10 mouse cellular contexts compared by ENCODE assay signal in the genomic region with DNA sequence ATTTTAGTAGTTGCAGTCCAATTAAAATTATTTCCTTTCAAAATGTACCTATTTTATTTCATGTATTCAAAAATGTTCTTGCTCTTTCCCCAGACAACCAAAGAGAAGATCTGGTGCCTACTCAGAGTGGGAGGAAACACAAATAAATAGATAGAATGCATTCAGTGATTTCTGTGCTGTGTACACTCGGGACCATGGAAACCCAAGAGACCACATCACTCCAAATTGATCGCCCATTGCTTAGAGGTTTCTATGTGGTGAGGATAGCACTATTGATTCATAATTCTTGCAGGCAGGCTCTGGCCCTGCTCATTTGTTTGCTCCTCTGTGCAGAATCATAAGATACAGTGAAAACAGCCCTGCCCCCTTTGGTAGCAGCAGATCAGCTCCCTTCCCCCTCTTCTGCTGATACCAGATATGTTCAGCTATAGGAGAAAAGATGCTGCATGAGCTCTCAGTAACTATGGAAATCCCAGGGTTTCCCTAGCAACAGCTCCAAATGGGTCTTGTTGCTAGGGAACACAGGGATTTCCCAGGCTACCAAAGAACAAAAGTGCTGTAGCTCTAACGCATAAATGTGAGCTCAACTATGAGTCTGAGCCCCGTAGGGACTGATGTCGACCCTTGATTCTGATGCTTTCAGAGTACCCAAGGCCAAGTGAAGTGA. TPM values are rescaled to one million over a fixed set of nuclear protein-coding genes. Genes with fewer than 3 reads are reported as not detected.
DNase-seq lines count a peak whose midpoint lies in the region; ATAC-seq and TF ChIP-seq lines count a peak whose summit lies in the region.
"Had no signal": no experiment of that assay in that cellular context is flagged by ENCODE, and none has a peak within 500 bp of the region (broad histone marks: within the 10 kb centered on the region; RNA-seq: fewer than 3 reads in every experiment).

No protein-coding gene starts in this region.

- H3K27me3 ChIP-seq in embryonic facial prominence, embryonic 14.5 days (replicated peaks; ENCODE audit: control insufficient read depth, insufficient read depth, low read length), result no peaks in the 10 kb centered on the region
- no peaks in the 10 kb centered on the region for H3K27me3 ChIP-seq in neural tube, embryonic 13.5 days
- no peaks in the 10 kb centered on the region for H3K27me3 ChIP-seq in intestine, embryonic 16.5 days (replicated peaks; ENCODE audit: control insufficient read depth, insufficient read depth, low read length)

- TF ChIP-seq CTCF in left cerebral cortex, adult 2 months (IDR thresholded peaks at IDR 0.05), result no peak

- ATAC-seq in embryonic facial prominence, embryonic 14.5 days (ENCODE audit: low read depth), result peak; percentile 44; the same call in 1 of the 2 replicates
- ATAC-seq in neural tube, embryonic 13.5 days (ENCODE audit: low read depth), result peak; percentile 97
- ATAC-seq in intestine, embryonic 16.5 days, result no peak
- ATAC-seq: lung, postnatal 0 days had no signal

- H3K4me1 ChIP-seq in embryonic facial prominence, embryonic 14.5 days (ENCODE audit: control insufficient read depth, insufficient read depth, low read length), result no peaks in the 10 kb centered on the region
- peaks cover 8% of the 10 kb centered on the region for H3K4me1 ChIP-seq in neural tube, embryonic 13.5 days (replicated peaks)
- H3K4me1 ChIP-seq in intestine, embryonic 16.5 days (ENCODE audit: control insufficient read depth, insufficient read depth, low read length), result no peaks in the 10 kb centered on the region

- DNase-seq in embryonic facial prominence, embryonic 14.5 days (ENCODE audit: low spot score), result no peak
- DNase-seq in frontal cortex, postnatal 25 days (ENCODE audit: low spot score in 2 of 2), result peak; percentile 5 to 17
- peak; percentile 20 for DNase-seq in left cerebral cortex, adult 2 months (ENCODE audit: extremely low spot score in 1 of 2, low spot score in 2 of 2)
- no peak for DNase-seq in adrenal gland, adult (ENCODE audit: inconsistent age in 2 of 2, low spot score in 1 of 2)
- no peak for DNase-seq in lung, postnatal 14 days
- no peak for DNase-seq in kidney, postnatal 25 days
- DNase-seq: adrenal gland, postnatal 25 days had no signal

- no peak overlapping the region for H3K4me3 ChIP-seq in embryonic facial prominence, embryonic 14.5 days (ENCODE audit: low read depth, low read length)
- H3K4me3 ChIP-seq in left cerebral cortex, adult 2 months, result no peak overlapping the region
- H3K4me3 ChIP-seq in neural tube, embryonic 13.5 days, result no peak overlapping the region
- H3K4me3 ChIP-seq in intestine, embryonic 16.5 days (ENCODE audit: low read length), result no peak overlapping the region

- 66% methylated on average over 5 of the region's 5 CpGs for whole genome bisulfite sequencing in embryonic facial prominence, embryonic 14.5 days
- WGBS in neural tube, embryonic 13.5 days, result 48% methylated on average over 5 of the region's 5 CpGs
- 69% methylated on average over 5 of the region's 5 CpGs for WGBS in intestine, embryonic 16.5 days

- no peaks in the 10 kb centered on the region for H3K9me3 ChIP-seq in embryonic facial prominence, embryonic 14.5 days (ENCODE audit: control insufficient read depth, low read length)
- H3K9me3 ChIP-seq in neural tube, embryonic 13.5 days, result no peaks in the 10 kb centered on the region
- H3K9me3 ChIP-seq in intestine, embryonic 16.5 days (ENCODE audit: control insufficient read depth, low read length), result no peaks in the 10 kb centered on the region

- no peaks in the 10 kb centered on the region for H3K36me3 ChIP-seq in embryonic facial prominence, embryonic 14.5 days (ENCODE audit: control insufficient read depth, insufficient read depth, low read length)
- no peaks in the 10 kb centered on the region for H3K36me3 ChIP-seq in neural tube, embryonic 13.5 days
- H3K36me3 ChIP-seq in intestine, embryonic 16.5 days (ENCODE audit: control insufficient read depth, insufficient read depth, low read length), result no peaks in the 10 kb centered on the region

- H3K9ac ChIP-seq in embryonic facial prominence, embryonic 14.5 days (ENCODE audit: low read depth, low read length), result no peak overlapping the region
- no peak overlapping the region for H3K9ac ChIP-seq in neural tube, embryonic 13.5 days
- H3K9ac ChIP-seq in intestine, embryonic 16.5 days (ENCODE audit: low read depth, low read length), result no peak overlapping the region

- H3K27ac ChIP-seq in embryonic facial prominence, embryonic 14.5 days (replicated peaks; ENCODE audit: low read depth, low read length), result no peak overlapping the region
- no peak overlapping the region; the same call in 1 of the 2 replicates for H3K27ac ChIP-seq in left cerebral cortex, adult 2 months
- peak overlapping the region; percentile 85 for H3K27ac ChIP-seq in neural tube, embryonic 13.5 days (replicated peaks)
- no peak overlapping the region for H3K27ac ChIP-seq in intestine, embryonic 16.5 days (ENCODE audit: low read length)

- intact Hi-C loops in left cerebral cortex, adult 2 months (cut with DNase I), result loop anchor here (2.0 kb wide), 1 partner anchor 885 kb away; no protein-coding TSS in a partner anchor

- H3K4me2 ChIP-seq in embryonic facial prominence, embryonic 14.5 days (ENCODE audit: low read depth, low read length), result no peak overlapping the region
- peak overlapping the region; percentile 25 for H3K4me2 ChIP-seq in neural tube, embryonic 13.5 days
- H3K4me2 ChIP-seq in intestine, embryonic 16.5 days (ENCODE audit: low read depth, low read length), result no peak overlapping the region

RNA-seq across cellular contexts. Expression of a gene that starts 22.7 kb away (rescaled TPM):
- polyA plus RNA-seq in embryonic facial prominence, embryonic 14.5 days (2014; fragmentation: Nextera tagmentation; extraction: Ambion mirVana), result 79.4 and 84.7 TPM in 2 replicates
- total RNA-seq in left cerebral cortex, adult 2 months (2021), result 10 to 100 TPM; 51.0 to 52.9 TPM
- 81.3 and 83.0 TPM in 2 replicates for polyA plus RNA-seq in neural tube, embryonic 13.5 days (2015; fragmentation: Nextera tagmentation; extraction: Ambion mirVana)
- polyA plus RNA-seq in intestine, embryonic 16.5 days (2015; fragmentation: Nextera tagmentation; extraction: Ambion mirVana), result 51.4 and 54.9 TPM in 2 replicates

RNA-seq across cellular contexts. Expression of a gene that starts 22.8 kb away (rescaled TPM):
- 22.5 and 24.8 TPM in 2 replicates for polyA plus RNA-seq in embryonic facial prominence, embryonic 14.5 days (2014; fragmentation: Nextera tagmentation; extraction: Ambion mirVana)
- 10 to 100 TPM; 20.3 to 23.2 TPM for total RNA-seq in left cerebral cortex, adult 2 months (2021)
- 41.0 and 41.5 TPM in 2 replicates for polyA plus RNA-seq in neural tube, embryonic 13.5 days (2015; fragmentation: Nextera tagmentation; extraction: Ambion mirVana)
- 46.8 TPM in 2 replicates for polyA plus RNA-seq in intestine, embryonic 16.5 days (2015; fragmentation: Nextera tagmentation; extraction: Ambion mirVana)

Comparison
In these comparisons a context has a peak if more than half of its experiments do, and no peak if none do; other contexts are left out.
1. DNase-seq: peak in frontal cortex, postnatal 25 days (2 of 2) and left cerebral cortex, adult 2 months (2 of 2); none in embryonic facial prominence, embryonic 14.5 days (single experiment), adrenal gland, adult (0 of 2), lung, postnatal 14 days (single experiment) and kidney, postnatal 25 days (0 of 2).